Mouse (Mus musculus): ENCODE results near the gene Sh3bgrl3.

- TF ChIP-seq TAL1 (IDR thresholded peaks at IDR 0.05; ENCODE audit: low read length) (no peak), GATA1 (IDR thresholded peaks at IDR 0.05; ENCODE audit: low read length) (no peak)
Observed at GRCm38 (mm10) chr4:134153656-134154055, 25.1 kb upstream of the Sh3bgrl3 start.

All from erythroblast, embryonic 14.5 days (primary cell).